Mouse (Mus musculus): Measurements from ENCODE around the gene Gm5458. TPM values are rescaled to one million over a fixed set of nuclear protein-coding genes. Genes with fewer than 3 reads are reported as not detected.

Gene Gm5458
- not detected for total RNA-seq (2023)

GRCm38 (mm10) chr14:19602481-19602880 is at the start of gene Gm5458:
Gm5458 (minus strand) TSS chr14:19602581.

GRCm38 (mm10) chr14:19584804-19585667 is 17.3 kb downstream of the Gm5458 start, which contains the start of gene Gm2237:
Gm2237 (minus strand) TSS chr14:19585135.

GRCm38 (mm10) chr14:19549863-19550262 is 52.5 kb downstream of the Gm5458 start, which contains the start of gene Gm2244:
Gm2244 (minus strand) TSS chr14:19549963.

Other genes with a start within 250 kb of the Gm5458 start
- gene Gm21738, start 183.7 kb downstream of the Gm5458 start, total RNA-seq (2023), result 1 to 10 TPM in 1 of 2 experiments, not detected in 1; 2.3 TPM
- gene Gm2244, start 52.6 kb downstream of the Gm5458 start, total RNA-seq (2023), result not detected
- 1 to 10 TPM; 1.5 to 1.8 TPM for gene Gm2237, start 17.4 kb downstream of the Gm5458 start, total RNA-seq (2023)
- gene Nid2, start 148.7 kb upstream of the Gm5458 start, total RNA-seq (2023), result under 1 TPM; 0.17 to 0.18 TPM
- gene Rtraf, start 221.2 kb upstream of the Gm5458 start, total RNA-seq (2023), result 10 to 100 TPM; 51.4 to 54.8 TPM